Mouse (Mus musculus): ENCODE data around the gene Amd1. TPM values are rescaled to one million over a fixed set of nuclear protein-coding genes. Genes with fewer than 3 reads are reported as not detected.

Amd1 gene
- total RNA-seq, 2 experiments from 2014 or later = 97.9 to 132 TPM

DNA sequence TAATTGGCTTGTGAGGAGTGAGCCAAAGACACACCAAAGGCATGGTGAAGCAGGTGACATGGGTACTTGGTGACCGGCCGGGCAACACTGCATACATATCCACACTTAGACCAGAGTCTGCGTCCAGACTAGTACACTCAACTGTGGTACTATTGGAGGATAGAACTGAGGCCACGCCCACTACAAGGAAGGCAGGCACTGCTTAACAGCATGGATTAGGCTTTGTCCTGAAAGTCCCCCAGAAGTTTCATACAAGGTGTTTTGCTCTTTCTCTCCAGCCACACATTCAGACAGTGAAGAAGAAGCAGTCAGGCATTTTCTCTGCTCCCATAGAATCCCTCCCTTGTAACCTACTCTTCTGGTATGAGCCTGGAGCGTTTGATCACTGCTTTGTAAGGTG, 45.3 kb downstream of the Amd1 start:
- peak; percentile 58 to 60 for DNase-seq

DNA sequence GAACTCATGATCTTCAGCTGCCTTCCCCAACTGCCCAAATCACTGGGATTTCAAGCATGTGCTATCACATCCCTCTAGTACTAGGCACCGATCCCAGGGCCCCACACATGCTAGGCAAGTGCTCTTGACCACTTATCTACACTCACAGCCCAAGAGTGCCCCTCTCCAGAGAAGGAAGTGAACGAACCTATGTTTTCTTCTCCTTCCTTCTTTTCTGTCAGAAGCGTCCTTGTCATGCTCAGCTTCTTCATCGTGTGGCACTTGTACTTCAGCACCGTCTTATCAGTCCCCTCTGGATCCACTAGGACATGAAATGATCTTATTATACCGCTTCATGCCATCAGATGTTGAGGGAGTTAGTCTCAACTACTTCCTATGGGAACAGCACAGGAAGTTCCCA, 51.0 kb downstream of the Amd1 start:
- DNase-seq = no peak

DNA sequence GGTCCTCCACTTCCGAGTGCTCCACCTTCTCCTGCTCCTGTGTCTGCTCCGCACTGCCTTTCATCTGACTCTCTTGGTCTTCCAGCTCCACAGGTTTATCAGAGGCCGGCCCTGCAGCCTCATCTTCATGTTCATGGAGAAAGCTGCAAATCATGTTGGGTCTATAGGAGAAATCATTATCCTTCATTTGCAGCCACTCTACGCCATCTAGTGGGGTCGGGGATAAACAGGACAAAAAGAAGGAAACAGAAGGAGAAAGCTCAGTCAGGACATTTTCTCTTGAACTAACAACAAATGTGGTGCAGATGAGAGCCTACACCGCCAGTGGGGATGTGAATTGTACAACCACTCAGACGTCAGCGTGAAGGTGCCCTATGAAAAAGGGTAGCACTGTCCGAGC, 52.4 kb downstream of the Amd1 start:
- no peak for DNase-seq

GRCm38 (mm10) chr10:40247166-40247716, 54.7 kb downstream of the Amd1 start:
- DNase-seq = no peak

GRCm38 (mm10) chr10:40246374-40247165, 55.4 kb downstream of the Amd1 start, which contains the start of gene Rpf2:
TSS of gene Rpf2 (minus strand) at chr10:40247036.
- DNase-seq = peak; percentile 86 to 89

DNA sequence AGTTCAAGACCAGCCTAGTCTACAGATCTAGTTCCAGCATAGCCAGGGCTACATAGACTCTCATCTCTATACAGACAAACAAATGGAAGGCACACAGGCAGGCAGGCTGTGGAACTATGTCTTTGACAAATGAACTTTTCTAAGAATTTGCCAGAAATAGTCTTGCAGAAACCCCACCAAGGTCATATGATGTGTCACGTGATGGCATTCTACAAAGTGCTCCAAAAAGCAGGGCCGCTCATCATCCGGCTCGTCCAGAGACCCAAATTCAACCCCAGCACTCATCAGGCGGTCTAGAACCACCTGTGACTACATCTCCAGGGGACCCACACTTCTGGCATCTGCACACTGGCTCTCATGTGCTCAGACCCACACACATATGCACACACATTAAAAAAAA, 64.2 kb downstream of the Amd1 start:
- no peak for DNase-seq

Other genes starting within 250 kb of the Amd1 start
- gene Slc16a10, start 159.9 kb downstream of the Amd1 start, total RNA-seq (2021) = 10 to 100 TPM; 18.8 to 21.7 TPM
- gene Rpf2, start 55.1 kb downstream of the Amd1 start, total RNA-seq (2021) = 10 to 100 TPM; 13.3 to 14.7 TPM
- gene Gtf3c6, start 44.1 kb downstream of the Amd1 start, total RNA-seq (2021) = 10 to 100 TPM; 19.9 to 28.8 TPM
- gene Cdk19, start 37.4 kb upstream of the Amd1 start, total RNA-seq (2021) = 10 to 100 TPM in 1 of 2 experiments, 1 to 10 TPM in 1; 9.1 to 13.0 TPM

Data from heart, adult 18-20 months (tissue).